Mouse (Mus musculus) thymus, adult 2 months (tissue): ENCODE data around the gene Adcy2.

Experiments used
- CTCF ChIP-seq: fragments of 200-500 bp; IDR thresholded peaks from 2 replicates; pipeline ENCODE4 v1.5.1; 2012; ENCODE audit warnings: mild to moderate bottlenecking, control low read depth, low read length, moderate library complexity, borderline replicate concordance; ENCODE audit not compliant: control insufficient read depth, poor library complexity, insufficient read depth; ENCODE audit errors: extremely low read depth
- POLR2A ChIP-seq: fragments of 200-500 bp; IDR thresholded peaks from 2 replicates; pipeline ENCODE4 v1.6.1; 2012; ENCODE audit warnings: mild to moderate bottlenecking, low read length, control low read depth, moderate library complexity; ENCODE audit not compliant: control insufficient read depth, poor library complexity, insufficient read depth; ENCODE audit errors: extremely low read depth

GRCm38 (mm10) chr13:68577945-68578344 is 421.4 kb downstream of the Adcy2 start:
- TF ChIP-seq POLR2A: no peak
- TF ChIP-seq CTCF: no peak
